Mouse (Mus musculus) ES-E14 (cell line): Measurements from ENCODE around the gene Ptprn2. TPM values are rescaled to one million over a fixed set of nuclear protein-coding genes. Genes with fewer than 3 reads are reported as not detected.

Experiments
- DNase-seq: peaks from one replicate; pipeline ENCODE4 v3.0.0-alpha.2; 2013; ENCODE audit warnings: low read depth, low spot score
- H3K27ac ChIP-seq: 2 replicates; pipeline ENCODE4 v1.5.1; 2012; ENCODE audit warnings: low read depth, mild to moderate bottlenecking, low read length, moderate library complexity, mixed read lengths; ENCODE audit not compliant: poor library complexity, insufficient read depth, severe bottlenecking
- H3K36me3 ChIP-seq: 2 replicates; pipeline ENCODE4 v1.6.1; 2012; ENCODE audit warnings: mild to moderate bottlenecking, low read length, moderate library complexity, mixed read lengths; ENCODE audit not compliant: control insufficient read depth, poor library complexity, insufficient read depth, severe bottlenecking
- H3K4me1 ChIP-seq, 2 experiments: fragments of 150-350 bp in 1 of 2; sonication (generic) in 1 of 2; 2 replicates each; pipeline ENCODE4 v1.6.1; 2012; ENCODE audit warnings: low read length in 2 of 2, mild to moderate bottlenecking in 1 of 2, mixed read lengths in 1 of 2; ENCODE audit not compliant: control insufficient read depth in 2 of 2, insufficient read depth in 2 of 2, poor library complexity in 1 of 2
- H3K4me3 ChIP-seq, 2 experiments: fragments of 150-350 bp in 1 of 2; sonication (generic) in 1 of 2; 2 replicates each; pipeline ENCODE4 v1.5.1; 2012; ENCODE audit warnings: low read length in 2 of 2, low read depth in 1 of 2, mild to moderate bottlenecking in 1 of 2, mixed read lengths in 1 of 2; ENCODE audit not compliant: insufficient read depth in 1 of 2, poor library complexity in 1 of 2, severe bottlenecking in 1 of 2
- H3K9ac ChIP-seq: 2 replicates; pipeline ENCODE4 v1.6.1; 2012; ENCODE audit warnings: low read depth, mild to moderate bottlenecking, low read length, mixed read lengths; ENCODE audit not compliant: poor library complexity, insufficient read depth, severe bottlenecking
- H3K9me3 ChIP-seq: fragments of 150-350 bp; sonication (generic); 2 replicates; pipeline ENCODE4 v1.6.1; 2012; ENCODE audit warnings: low read depth, mild to moderate bottlenecking, low read length; ENCODE audit not compliant: control insufficient read depth, insufficient read depth
- CHD2 ChIP-seq: IDR thresholded peaks from 2 replicates; pipeline ENCODE4 v1.6.1; 2014; ENCODE audit warnings: mild to moderate bottlenecking, low read depth, low read length, inconsistent platforms
- HCFC1 ChIP-seq: IDR thresholded peaks from 2 replicates; pipeline ENCODE4 v1.6.1; 2012; ENCODE audit warnings: low read length, inconsistent platforms, borderline replicate concordance; ENCODE audit not compliant: insufficient read depth
- MAFK ChIP-seq: IDR thresholded peaks from 2 replicates; pipeline ENCODE4 v1.6.1; 2014; ENCODE audit warnings: mild to moderate bottlenecking, low read depth, low read length, inconsistent platforms; ENCODE audit not compliant: insufficient read depth
- ZC3H11A ChIP-seq: IDR thresholded peaks from 2 replicates; pipeline ENCODE4 v1.6.1; 2012; ENCODE audit warnings: low read depth, mild to moderate bottlenecking, inconsistent platforms, low read length, borderline replicate concordance
- ZNF384 ChIP-seq: IDR thresholded peaks from 2 replicates; pipeline ENCODE4 v1.6.1; 2012; ENCODE audit warnings: low read depth, low read length, inconsistent platforms
- in situ Hi-C, 2 experiments: fragments of 600-800 bp; cut with MboI; formaldehyde crosslinking; loops; one replicate each; pipeline ENCODE4 v1.15.1; 2025; ENCODE audit warnings: low sequenced_read_pairs in 2 of 2, inconsistent platforms in 1 of 2; ENCODE audit not compliant: unreplicated experiment in 2 of 2
- total RNA-seq: library from RNA; depleted of rRNA; stranded (reverse); fragments of 300-350 nt; gene quantifications from 2 replicates; pipeline ENCODE4 v1.2.3, GENCODE M21; 2012

The Ptprn2 gene
- total RNA-seq, 1 experiment, result 0.40 TPM

- in situ Hi-C loops, result no loop called here
- Histone ChIP-seq H3K27ac (no peak overlapping the region), H3K9ac (no peak overlapping the region), H3K36me3 (no peaks in the 10 kb centered on the region), H3K9me3 (no peaks in the 10 kb centered on the region), H3K4me3 (no peak overlapping the region), H3K4me1 (peaks cover 0 to 9% of the 10 kb centered on the region in 2 experiments; a peak in 1 of 4 replicates)
- DNase-seq, result no peak
- no peak for TF ChIP-seq HCFC1
- no peak for TF ChIP-seq ZNF384
- no peak for TF ChIP-seq ZC3H11A
- no peak for TF ChIP-seq MAFK
- no peak for TF ChIP-seq CHD2
Measured at GRCm38 (mm10) chr12:116483581-116483980, 1.9 kb upstream of the Ptprn2 start.

GRCm38 (mm10) chr12:116484991-116485390 lies 529 bp upstream of the Ptprn2 start:
- Histone ChIP-seq H3K4me3 (no peak overlapping the region), H3K4me1 (peaks cover 0 to 9% of the 10 kb centered on the region in 2 experiments; a peak in 1 of 4 replicates), H3K27ac (no peak overlapping the region), H3K9me3 (no peaks in the 10 kb centered on the region), H3K36me3 (no peaks in the 10 kb centered on the region), H3K9ac (no peak overlapping the region)
- in situ Hi-C loops, result no loop called here
- no peak for TF ChIP-seq HCFC1
- DNase-seq, result no peak

- Histone ChIP-seq H3K4me3 (peak overlapping the region; percentile 64 to 78), H3K9me3 (no peaks in the 10 kb centered on the region), H3K9ac (no peak overlapping the region), H3K36me3 (no peaks in the 10 kb centered on the region), H3K4me1 (peaks cover 0 to 9% of the 10 kb centered on the region in 2 experiments; a peak in 1 of 4 replicates), H3K27ac (no peak overlapping the region)
- no peak for DNase-seq
- in situ Hi-C loops, result no loop called here
- no peak for TF ChIP-seq CHD2
- TF ChIP-seq ZNF384, result no peak
- no peak for TF ChIP-seq ZC3H11A
Measured at GRCm38 (mm10) chr12:116486404-116486730, 847 bp downstream of the Ptprn2 start.

GRCm38 (mm10) chr12:116488836-116489235 lies 3.3 kb downstream of the Ptprn2 start:
- no peak for DNase-seq
- no peak overlapping the region for H3K9ac ChIP-seq
- H3K4me1 ChIP-seq, result peaks cover 0 to 9% of the 10 kb centered on the region in 2 experiments; a peak in 1 of 4 replicates
- TF ChIP-seq MAFK, result no peak
- TF ChIP-seq ZC3H11A, result no peak
- no peak for TF ChIP-seq ZNF384
- no peak for TF ChIP-seq HCFC1
- no peak for TF ChIP-seq CHD2
- H3K4me3 ChIP-seq, result no peak overlapping the region
- H3K36me3 ChIP-seq, result no peaks in the 10 kb centered on the region
- in situ Hi-C loops, result no loop called here
- H3K27ac ChIP-seq, result no peak overlapping the region
- no peaks in the 10 kb centered on the region for H3K9me3 ChIP-seq

GRCm38 (mm10) chr12:116490575-116491356 lies 5.2 kb downstream of the Ptprn2 start:
- Histone ChIP-seq H3K4me1 (peaks cover 0 to 6% of the 10 kb centered on the region in 2 experiments; a peak in 1 of 4 replicates), H3K4me3 (no peak overlapping the region), H3K36me3 (no peaks in the 10 kb centered on the region), H3K27ac (no peak overlapping the region), H3K9me3 (no peaks in the 10 kb centered on the region), H3K9ac (no peak overlapping the region)
- in situ Hi-C loops, result no loop called here
- no peak for TF ChIP-seq ZC3H11A
- no peak for TF ChIP-seq HCFC1
- no peak for TF ChIP-seq ZNF384
- TF ChIP-seq CHD2, result no peak
- no peak for TF ChIP-seq MAFK
- DNase-seq, result no peak
